Mouse (Mus musculus) heart, embryonic 16.5 days (tissue): ENCODE measurements around the gene Tnfaip6. TPM values are rescaled to one million over a fixed set of nuclear protein-coding genes. Genes with fewer than 3 reads are reported as not detected.
"Not testable (repeated sequence)": the region's sequence is repeated elsewhere in the genome, so short reads cannot be mapped to it uniquely, and the experiment has no call there.

Experiments
- ATAC-seq: fragments of 200-750 bp; cut with Nextera tagmentation; replicated peaks from 2 replicates; pipeline ENCODE4 v1.8.0; 2017; ENCODE audit warnings: moderate number of reproducible peaks; ENCODE audit not compliant: insufficient read depth, low FRiP score; ENCODE audit errors: extremely low read depth
- H3K27ac ChIP-seq: fragments of 300-500 bp; sonication (generic); 2 replicates; pipeline ENCODE4 v1.5.1; 2014; ENCODE audit warnings: mild to moderate bottlenecking, low read length, control low read depth, moderate library complexity
- H3K27me3 ChIP-seq: fragments of 300-500 bp; sonication (generic); 2 replicates; pipeline ENCODE4 v1.6.1; 2014; ENCODE audit warnings: low read length, mixed read lengths; ENCODE audit not compliant: control insufficient read depth, insufficient read depth
- H3K36me3 ChIP-seq: fragments of 300-500 bp; sonication (generic); 2 replicates; pipeline ENCODE4 v1.6.1; 2014; ENCODE audit not compliant: control insufficient read depth, insufficient read depth
- H3K4me1 ChIP-seq: fragments of 300-500 bp; sonication (generic); 2 replicates; pipeline ENCODE4 v1.6.1; 2014; ENCODE audit warnings: low read length, mixed read lengths; ENCODE audit not compliant: control insufficient read depth, insufficient read depth
- H3K4me2 ChIP-seq: fragments of 300-500 bp; sonication (generic); 2 replicates; pipeline ENCODE4 v1.6.1; 2014; ENCODE audit warnings: low read depth, mild to moderate bottlenecking, control low read depth, low read length
- H3K4me3 ChIP-seq: fragments of 300-500 bp; sonication (generic); 2 replicates; pipeline ENCODE4 v1.5.1; 2014; ENCODE audit warnings: mild to moderate bottlenecking, control low read depth, low read length
- H3K9ac ChIP-seq: fragments of 300-500 bp; sonication (generic); 2 replicates; pipeline ENCODE4 v1.6.1; 2014; ENCODE audit warnings: low read length, control low read depth
- H3K9me3 ChIP-seq: fragments of 300-500 bp; sonication (generic); replicated peaks from 2 replicates; pipeline ENCODE4 v1.6.1; 2016; ENCODE audit warnings: low read length; ENCODE audit not compliant: control insufficient read depth
- WGBS: fragments of 180-500 bp; shearing (Covaris S2); extraction: QIAGEN DNeasy Blood & Tissue Kit; methylation state at CpG from one replicate; pipeline ENCODE4 v1.1.7; 2014; 5-methylcytosine and 5-hydroxymethylcytosine counted together
- polyA plus RNA-seq: library from polyadenylated mRNA; unstranded; fragments of >200 nt; fragmentation: Nextera tagmentation; extraction: Ambion mirVana; gene quantifications from 2 replicates; pipeline ENCODE4 v1.2.1, GENCODE M21; 2015

The Tnfaip6 gene
- polyA plus RNA-seq, result 2.2 and 3.1 TPM in 2 replicates

GRCm38 (mm10) chr2:52037882-52038281, at the start of gene Tnfaip6:
TSS of gene Tnfaip6 (plus strand) at chr2:52038009.
- H3K27ac ChIP-seq, result no peak within 1 kb of the TSS
- H3K4me3 ChIP-seq, result peak within 1 kb of the TSS; percentile 60
- H3K4me1 ChIP-seq, result no peaks in the 10 kb centered on the region
- no peak for ATAC-seq
- H3K9ac ChIP-seq, result peak within 1 kb of the TSS; percentile 49
- H3K4me2 ChIP-seq, result peak within 1 kb of the TSS; percentile 87
- no peaks in the 10 kb centered on the region for H3K36me3 ChIP-seq
- H3K27me3 ChIP-seq, result no peaks in the 10 kb centered on the region; the same call in 1 of the 2 replicates
- 2% methylated on average over 17 of the region's 17 CpGs for WGBS
- H3K9me3 ChIP-seq, result no peaks in the 10 kb centered on the region

GRCm38 (mm10) chr2:51989559-51989958, 48.2 kb upstream of the Tnfaip6 start:
- H3K36me3 ChIP-seq, result no peaks in the 10 kb centered on the region
- H3K4me2 ChIP-seq, result no peak overlapping the region
- H3K4me1 ChIP-seq, result no peaks in the 10 kb centered on the region
- no peak overlapping the region for H3K9ac ChIP-seq
- H3K4me3 ChIP-seq, result no peak overlapping the region
- no peaks in the 10 kb centered on the region for H3K27me3 ChIP-seq
- no peaks in the 10 kb centered on the region for H3K9me3 ChIP-seq
- no peak for ATAC-seq
- 25% methylated on average over 2 of the region's 2 CpGs for WGBS
- H3K27ac ChIP-seq, result no peak overlapping the region

GRCm38 (mm10) chr2:51991447-51991846, 46.4 kb upstream of the Tnfaip6 start:
- no peaks in the 10 kb centered on the region for H3K36me3 ChIP-seq
- H3K9me3 ChIP-seq, result no peaks in the 10 kb centered on the region
- H3K4me3 ChIP-seq, result no peak overlapping the region
- 86% methylated on average over 6 of the region's 6 CpGs for WGBS
- H3K27me3 ChIP-seq, result no peaks in the 10 kb centered on the region
- no peak overlapping the region for H3K27ac ChIP-seq
- ATAC-seq, result no peak
- no peak overlapping the region for H3K4me2 ChIP-seq
- H3K4me1 ChIP-seq, result no peaks in the 10 kb centered on the region
- H3K9ac ChIP-seq, result no peak overlapping the region

- Histone ChIP-seq H3K4me2 (no peak overlapping the region), H3K4me1 (no peaks in the 10 kb centered on the region), H3K9ac (no peak overlapping the region), H3K4me3 (no peak overlapping the region), H3K9me3 (no peaks in the 10 kb centered on the region), H3K27me3 (no peaks in the 10 kb centered on the region), H3K27ac (no peak overlapping the region), H3K36me3 (no peaks in the 10 kb centered on the region)
- ATAC-seq, result no peak
- WGBS, result 47% methylated on average over 7 of the region's 7 CpGs
Observed at GRCm38 (mm10) chr2:51999996-52000395, 37.8 kb upstream of the Tnfaip6 start.

GRCm38 (mm10) chr2:52001521-52001920, 36.3 kb upstream of the Tnfaip6 start:
- 83% methylated on average over 8 of the region's 8 CpGs for WGBS
- Histone ChIP-seq H3K4me2 (no peak overlapping the region), H3K9ac (no peak overlapping the region), H3K36me3 (no peaks in the 10 kb centered on the region), H3K4me1 (no peaks in the 10 kb centered on the region), H3K27ac (no peak overlapping the region), H3K27me3 (no peaks in the 10 kb centered on the region), H3K4me3 (no peak overlapping the region), H3K9me3 (no peaks in the 10 kb centered on the region)
- no peak for ATAC-seq

- not testable (repeated sequence) for H3K9me3 ChIP-seq, H3K4me1 ChIP-seq, H3K27ac ChIP-seq, H3K4me2 ChIP-seq, ATAC-seq, H3K4me3 ChIP-seq, H3K27me3 ChIP-seq, H3K9ac ChIP-seq, H3K36me3 ChIP-seq
- WGBS, result 86% methylated on average over 10 of the region's 10 CpGs
Observed at GRCm38 (mm10) chr2:52002299-52002698, 35.5 kb upstream of the Tnfaip6 start.

- H3K4me1 ChIP-seq, result no peaks in the 10 kb centered on the region
- H3K4me3 ChIP-seq, result no peak overlapping the region
- no peak for ATAC-seq
- H3K36me3 ChIP-seq, result no peaks in the 10 kb centered on the region
- 67% methylated on average over 3 of the region's 3 CpGs for WGBS
- no peaks in the 10 kb centered on the region for H3K9me3 ChIP-seq
- no peak overlapping the region for H3K27ac ChIP-seq
- H3K9ac ChIP-seq, result no peak overlapping the region
- H3K4me2 ChIP-seq, result no peak overlapping the region
- no peaks in the 10 kb centered on the region for H3K27me3 ChIP-seq
Observed at GRCm38 (mm10) chr2:52006380-52006779, 31.4 kb upstream of the Tnfaip6 start.

DNA sequence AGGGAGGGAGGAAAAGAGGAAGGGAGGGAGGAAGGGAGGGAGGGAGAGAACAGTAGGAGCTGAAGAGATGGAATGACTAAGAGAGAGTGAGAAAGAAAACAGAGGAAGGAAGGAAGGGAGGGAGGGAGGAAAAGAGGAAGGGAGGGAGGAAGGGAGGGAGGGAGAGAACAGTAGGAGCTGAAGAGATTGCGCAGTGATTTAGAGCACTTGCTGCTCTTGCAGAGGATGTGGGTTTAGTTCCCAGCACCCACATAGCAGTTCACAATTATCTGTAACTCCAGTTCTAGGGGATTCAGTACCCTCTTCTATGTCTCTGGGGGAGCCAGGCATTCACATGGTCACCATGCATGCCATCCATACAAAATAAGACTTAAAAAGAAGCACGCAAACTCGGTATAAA, 26.0 kb upstream of the Tnfaip6 start:
- not testable (repeated sequence) for H3K4me3 ChIP-seq, ATAC-seq
- WGBS, result 91% methylated on average over 3 of the region's 3 CpGs

GRCm38 (mm10) chr2:52013306-52013820, 24.4 kb upstream of the Tnfaip6 start:
- Histone ChIP-seq H3K4me2 (no peak overlapping the region), H3K27ac (no peak overlapping the region), H3K4me3 (no peak overlapping the region), H3K36me3 (no peaks in the 10 kb centered on the region), H3K4me1 (peaks cover 9% of the 10 kb centered on the region), H3K27me3 (no peaks in the 10 kb centered on the region), H3K9ac (no peak overlapping the region), H3K9me3 (no peaks in the 10 kb centered on the region)
- ATAC-seq, result no peak
- 73% methylated on average over 9 of the region's 9 CpGs for WGBS

More for the DNA sequence above, 26.0 kb upstream of the Tnfaip6 start:
- not testable (repeated sequence) for H3K4me1 ChIP-seq, H3K36me3 ChIP-seq, H3K9me3 ChIP-seq, H3K9ac ChIP-seq, H3K27ac ChIP-seq, H3K27me3 ChIP-seq, H3K4me2 ChIP-seq
